Mouse (Mus musculus) liver, postnatal 0 days (tissue): ENCODE results near the gene Gm20708.

ENCODE experiments used
- CTCF ChIP-seq: sonication (generic); IDR thresholded peaks from 2 replicates; pipeline ENCODE4 v1.5.1; 2016; ENCODE audit warnings: antibody characterized with exemption, low read depth
- EP300 ChIP-seq: IDR thresholded peaks from 2 replicates; pipeline ENCODE4 v1.6.1; 2016; ENCODE audit warnings: antibody characterized with exemption, low read depth, mild to moderate bottlenecking

- TF ChIP-seq CTCF: no peak
- TF ChIP-seq EP300: no peak
These were observed 25.7 kb upstream of the Gm20708 start for GRCm38 (mm10) chr11:117783683-117784309.
